20 mouse cellular contexts compared by ENCODE assay signal in the genomic region with DNA sequence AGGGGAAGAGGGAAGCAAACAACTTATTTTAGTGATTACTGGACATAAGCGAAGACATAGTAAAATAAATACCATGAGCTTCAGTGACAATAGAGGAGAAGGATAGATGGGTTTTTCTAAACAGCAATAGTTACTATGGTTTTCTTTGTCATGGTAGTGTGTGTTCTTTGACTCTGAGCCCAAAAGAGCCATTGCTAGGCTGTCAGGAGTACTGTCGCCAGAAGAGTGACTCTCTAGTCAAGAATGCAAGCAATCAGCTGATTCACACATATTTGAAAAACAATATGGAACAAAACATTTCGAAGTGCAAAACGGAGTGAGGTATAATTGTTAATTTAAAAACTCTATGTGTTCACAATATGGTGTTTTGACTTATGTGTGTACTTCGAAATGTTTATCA.
A peak's percentile ranks its signal among the peaks of the same experiment; 100 is the strongest.
DNase-seq lines count a peak whose midpoint lies in the region; ATAC-seq and TF ChIP-seq lines count a peak whose summit lies in the region.
"Had no signal": no experiment of that assay in that cellular context is flagged by ENCODE, and none has a peak within 500 bp of the region (broad histone marks: within the 10 kb centered on the region; RNA-seq: fewer than 3 reads in every experiment).

No protein-coding gene starts in this region.

- no peak for TF ChIP-seq EP300 in lung, postnatal 0 days (IDR thresholded peaks at IDR 0.05)

- no peak; the same call in 1 of the 2 replicates for ATAC-seq in forebrain, postnatal 0 days
- ATAC-seq in lung, postnatal 0 days = no peak
- ATAC-seq: CD4-positive, CD25-positive, alpha-beta regulatory T cell, adult 4 months; forebrain, embryonic 13.5 days; forebrain, embryonic 15.5 days had no signal

- no peaks in the 10 kb centered on the region for H3K4me1 ChIP-seq in forebrain, postnatal 0 days (ENCODE audit: insufficient read depth)
- H3K4me1 ChIP-seq in forebrain, embryonic 10.5 days = no peaks in the 10 kb centered on the region
- H3K4me1 ChIP-seq in lung, postnatal 0 days (ENCODE audit: insufficient read depth, low read depth, low read length) = no peaks in the 10 kb centered on the region
- no peaks in the 10 kb centered on the region for H3K4me1 ChIP-seq in lung, adult 2 months (ENCODE audit: control insufficient read depth, insufficient read depth, low read length)
- H3K4me1 ChIP-seq: embryonic facial prominence, embryonic 12.5 days; forebrain, embryonic 13.5 days; forebrain, embryonic 15.5 days had no signal

- H3K27me3 ChIP-seq in forebrain, postnatal 0 days (ENCODE audit: insufficient read depth, low read length) = no peaks in the 10 kb centered on the region
- no peaks in the 10 kb centered on the region for H3K27me3 ChIP-seq in forebrain, embryonic 10.5 days (ENCODE audit: poor library complexity, severe bottlenecking)
- H3K27me3 ChIP-seq in lung, postnatal 0 days (replicated peaks; ENCODE audit: insufficient read depth, low read length) = no peaks in the 10 kb centered on the region
- H3K27me3 ChIP-seq: CH12.LX; embryonic facial prominence, embryonic 12.5 days; forebrain, embryonic 13.5 days; forebrain, embryonic 15.5 days had no signal

- peak; percentile 10 for DNase-seq in forebrain, postnatal 0 days
- no peak for DNase-seq in forebrain, embryonic 10.5 days (ENCODE audit: extremely low spot score, low spot score)
- peak; percentile 8 for DNase-seq in lung, postnatal 0 days (ENCODE audit: low spot score)
- DNase-seq in lung, adult 2 months = no peak
- DNase-seq in adipocyte (ENCODE audit: low spot score) = peak; percentile 12
- DNase-seq in layer of hippocampus, postnatal 36 days = no peak
- no peak for DNase-seq in adrenal gland, postnatal 14 days
- DNase-seq: adrenal gland, adult 8-10 months; adrenal gland, postnatal 25 days; cerebellum, adult 11 months; cerebellum, adult 18-20 months; cerebellum, adult 9-10 months; cerebellum, postnatal 25 days had no signal

- WGBS in forebrain, postnatal 0 days = 75% methylated on average over 5 of the region's 5 CpGs
- 91% methylated on average over 5 of the region's 5 CpGs for WGBS in forebrain, embryonic 10.5 days
- WGBS in lung, postnatal 0 days = 74% methylated on average over 5 of the region's 5 CpGs
- WGBS in lung, adult 2 months = 75% methylated on average over 5 of the region's 5 CpGs

- no peaks in the 10 kb centered on the region for H3K9me3 ChIP-seq in forebrain, postnatal 0 days (ENCODE audit: low read length)
- no peaks in the 10 kb centered on the region for H3K9me3 ChIP-seq in forebrain, embryonic 10.5 days
- H3K9me3 ChIP-seq in lung, postnatal 0 days (ENCODE audit: low read length) = no peaks in the 10 kb centered on the region
- H3K9me3 ChIP-seq: embryonic facial prominence, embryonic 10.5 days; embryonic facial prominence, embryonic 12.5 days; forebrain, embryonic 13.5 days; forebrain, embryonic 15.5 days; G1E had no signal

- H3K4me3 ChIP-seq in forebrain, postnatal 0 days (ENCODE audit: low read depth, low read length) = no peak overlapping the region
- no peak overlapping the region for H3K4me3 ChIP-seq in forebrain, embryonic 10.5 days
- no peak overlapping the region for H3K4me3 ChIP-seq in lung, postnatal 0 days (ENCODE audit: low read depth, low read length)
- H3K4me3 ChIP-seq in lung, adult 2 months (replicated peaks; ENCODE audit: extremely low read depth, low read depth, low read length) = no peak overlapping the region
- H3K4me3 ChIP-seq: embryonic facial prominence, embryonic 10.5 days; embryonic facial prominence, embryonic 12.5 days; forebrain, embryonic 13.5 days; forebrain, embryonic 15.5 days had no signal

- no peak overlapping the region for H3K9ac ChIP-seq in forebrain, postnatal 0 days
- H3K9ac ChIP-seq in lung, postnatal 0 days (replicated peaks; ENCODE audit: low read depth) = no peak overlapping the region
- H3K9ac ChIP-seq: embryonic facial prominence, embryonic 12.5 days; forebrain, embryonic 13.5 days; forebrain, embryonic 15.5 days had no signal

- H3K36me3 ChIP-seq in forebrain, postnatal 0 days (ENCODE audit: insufficient read depth) = no peaks in the 10 kb centered on the region
- H3K36me3 ChIP-seq in forebrain, embryonic 10.5 days (replicated peaks) = no peaks in the 10 kb centered on the region
- H3K36me3 ChIP-seq in lung, postnatal 0 days (ENCODE audit: insufficient read depth, low read length) = no peaks in the 10 kb centered on the region
- H3K36me3 ChIP-seq: embryonic facial prominence, embryonic 10.5 days; embryonic facial prominence, embryonic 12.5 days; forebrain, embryonic 15.5 days; G1E had no signal

- no peak overlapping the region for H3K4me2 ChIP-seq in forebrain, postnatal 0 days (ENCODE audit: low read depth)
- H3K4me2 ChIP-seq in lung, postnatal 0 days (replicated peaks; ENCODE audit: low read depth, low read length) = no peak overlapping the region
- H3K4me2 ChIP-seq: embryonic facial prominence, embryonic 12.5 days; forebrain, embryonic 13.5 days; forebrain, embryonic 15.5 days had no signal

- TF ChIP-seq CTCF in forebrain, postnatal 0 days (IDR thresholded peaks at IDR 0.05; ENCODE audit: low read depth) = no peak
- TF ChIP-seq CTCF in lung, postnatal 0 days (IDR thresholded peaks at IDR 0.05) = no peak
- TF ChIP-seq CTCF in lung, adult 2 months (IDR thresholded peaks at IDR 0.05; ENCODE audit: insufficient read depth, low read length) = no peak

- no peak for TF ChIP-seq POLR2A in lung, adult 2 months (IDR thresholded peaks at IDR 0.05; ENCODE audit: borderline replicate concordance, extremely low read depth, low read depth, low read length)

- H3K27ac ChIP-seq in forebrain, postnatal 0 days (ENCODE audit: low read depth, low read length) = no peak overlapping the region
- no peak overlapping the region for H3K27ac ChIP-seq in forebrain, embryonic 10.5 days
- H3K27ac ChIP-seq in lung, postnatal 0 days (ENCODE audit: low read length) = no peak overlapping the region
- H3K27ac ChIP-seq: embryonic facial prominence, embryonic 10.5 days; embryonic facial prominence, embryonic 12.5 days; forebrain, embryonic 13.5 days; forebrain, embryonic 15.5 days had no signal

Comparison
In these comparisons a context has a peak if more than half of its experiments do, and no peak if none do; other contexts are left out.
1. DNase-seq: peak in forebrain, postnatal 0 days (single experiment), lung, postnatal 0 days (single experiment) and adipocyte (single experiment); none in forebrain, embryonic 10.5 days (single experiment), lung, adult 2 months (single experiment), layer of hippocampus, postnatal 36 days (0 of 2) and adrenal gland, postnatal 14 days (single experiment).